Mouse (Mus musculus): ENCODE measurements at regions not wholly inside any gene's neighbourhood (a gene's known extent, or its start where the extent isn't known, plus 50 kb on each side); places are given as distances from the start of the nearest gene placed in this dataset.

DNA sequence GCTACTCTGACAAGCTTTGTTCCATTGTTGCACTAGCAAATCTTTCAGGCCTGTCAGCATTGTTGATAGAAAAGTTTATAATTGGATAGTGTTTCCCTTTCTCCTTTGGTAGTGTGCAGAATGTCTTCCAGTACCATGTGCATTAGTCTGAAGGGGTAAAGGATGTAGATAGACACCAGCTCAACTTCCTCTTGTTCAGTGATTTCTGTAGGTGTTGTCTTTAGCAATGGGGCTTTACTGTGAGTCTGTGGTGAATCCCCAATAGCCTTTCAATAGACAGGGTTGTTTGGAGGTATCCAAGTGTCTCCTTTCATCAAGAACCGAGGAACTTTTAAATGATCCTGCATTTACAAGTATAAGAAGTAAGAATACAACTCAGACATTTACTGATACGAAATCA is 311.0 kb downstream of the Otol1 start:
- TF ChIP-seq POLR2A (IDR thresholded peaks at IDR 0.05; ENCODE audit: extremely low read depth, insufficient read depth, low read length) (no peak), CTCF (IDR thresholded peaks at IDR 0.05; ENCODE audit: low read depth, low read length) (no peak)
